Mouse (Mus musculus) ovary, adult 18-20 months (tissue): ENCODE data around the gene Cldn4.

ENCODE experiments used
- DNase-seq: peaks from one replicate; pipeline ENCODE4 v3.0.0; 2022; ENCODE audit warnings: low spot score, mixed read lengths

The Cldn4 gene

GRCm38 (mm10) chr5:134932179-134932902 lies 14.4 kb downstream of the Cldn4 start, which contains the start of gene Mettl27:
Gene Mettl27, plus strand, starts transcription at chr5:134932368.
- peak; percentile 89 for DNase-seq

- DNase-seq, result no peak
These were observed 16.7 kb downstream of the Cldn4 start for GRCm38 (mm10) chr5:134929988-134930387.

DNA sequence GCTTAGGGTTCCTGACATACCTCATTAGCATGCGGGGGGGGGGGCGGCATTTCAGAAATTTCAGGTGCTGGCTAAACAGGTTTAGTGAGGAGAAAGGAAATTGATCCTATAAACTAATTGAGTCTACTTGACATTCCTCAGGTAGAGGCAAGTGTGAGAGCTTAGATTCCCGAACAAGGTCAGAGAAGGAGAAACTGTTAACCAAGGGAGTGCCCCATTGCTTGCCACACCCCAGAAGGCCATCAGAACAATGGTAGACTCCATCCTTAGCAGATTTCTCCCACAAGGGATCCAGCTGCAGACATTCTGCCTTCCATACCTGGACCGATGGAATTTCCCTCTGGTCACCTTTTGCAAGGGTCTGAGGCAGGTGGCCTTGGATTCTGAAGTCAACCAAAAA lies 20.0 kb downstream of the Cldn4 start:
- DNase-seq, result no peak

DNA sequence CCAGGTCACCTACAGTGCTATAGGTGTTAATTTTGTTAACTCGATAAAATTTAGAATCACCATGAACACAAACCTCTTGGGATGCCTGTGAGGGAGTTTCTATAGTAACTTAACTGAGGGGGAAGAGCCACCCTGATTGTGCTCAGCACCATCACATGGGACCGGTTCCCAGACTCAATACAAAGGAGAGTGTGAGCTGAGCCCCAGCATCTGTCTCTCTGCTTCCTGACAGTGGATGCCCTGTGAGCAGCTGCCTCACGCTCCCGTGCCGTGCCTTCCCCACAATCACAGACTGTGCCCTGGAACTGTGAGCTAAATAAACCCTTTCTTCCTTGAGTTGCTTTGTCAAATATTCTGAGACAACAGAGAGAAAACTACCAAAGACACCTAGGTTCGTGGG lies 23.6 kb downstream of the Cldn4 start:
- no peak for DNase-seq

- no peak for DNase-seq
These were observed 25.6 kb downstream of the Cldn4 start for GRCm38 (mm10) chr5:134921106-134921505.

- DNase-seq, result no peak
These were observed 26.5 kb downstream of the Cldn4 start for GRCm38 (mm10) chr5:134920106-134920687.

GRCm38 (mm10) chr5:134919097-134919496 lies 27.6 kb downstream of the Cldn4 start:
- no peak for DNase-seq

DNA sequence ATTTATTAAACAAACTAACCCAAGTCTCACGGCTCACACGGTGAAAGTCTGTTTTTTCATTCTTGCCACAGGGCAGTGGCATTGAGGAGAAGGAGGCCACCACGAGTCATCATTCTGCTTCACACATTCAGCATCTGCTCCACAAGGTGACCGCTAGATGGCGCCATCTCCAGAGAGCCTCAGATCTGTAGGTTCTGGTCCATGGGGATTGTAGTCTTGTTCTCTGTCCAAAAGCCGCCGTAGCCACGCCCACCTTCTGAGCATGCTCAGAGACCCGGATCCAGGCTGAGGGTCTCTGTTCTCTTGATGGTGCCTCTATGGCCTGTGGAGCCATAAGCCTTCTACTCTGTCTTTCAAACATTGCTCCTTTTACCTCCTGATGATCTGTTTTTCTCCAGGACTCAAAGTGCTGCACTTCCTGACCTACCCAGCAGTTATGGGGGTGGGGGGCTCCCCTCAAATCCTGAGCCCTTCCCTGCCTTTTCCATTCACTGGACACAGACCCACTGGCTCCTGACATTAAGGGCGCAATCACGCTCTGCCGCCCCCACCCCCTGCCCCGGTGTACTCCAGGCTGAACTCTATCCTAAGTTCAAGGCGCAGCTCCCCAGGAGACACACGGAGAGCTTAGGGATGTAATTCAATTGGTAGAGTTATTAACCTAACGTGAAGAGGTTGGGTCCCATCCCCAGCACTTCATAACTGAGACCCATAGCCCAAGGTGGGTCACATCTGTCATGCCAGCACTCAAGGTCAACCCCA lies 28.5 kb downstream of the Cldn4 start:
- DNase-seq, result peak; percentile 19

GRCm38 (mm10) chr5:134915311-134915710 lies 31.4 kb downstream of the Cldn4 start, which contains the start of gene Cldn13:
Gene Cldn13, minus strand, starts transcription at chr5:134915526.
- no peak for DNase-seq

DNA sequence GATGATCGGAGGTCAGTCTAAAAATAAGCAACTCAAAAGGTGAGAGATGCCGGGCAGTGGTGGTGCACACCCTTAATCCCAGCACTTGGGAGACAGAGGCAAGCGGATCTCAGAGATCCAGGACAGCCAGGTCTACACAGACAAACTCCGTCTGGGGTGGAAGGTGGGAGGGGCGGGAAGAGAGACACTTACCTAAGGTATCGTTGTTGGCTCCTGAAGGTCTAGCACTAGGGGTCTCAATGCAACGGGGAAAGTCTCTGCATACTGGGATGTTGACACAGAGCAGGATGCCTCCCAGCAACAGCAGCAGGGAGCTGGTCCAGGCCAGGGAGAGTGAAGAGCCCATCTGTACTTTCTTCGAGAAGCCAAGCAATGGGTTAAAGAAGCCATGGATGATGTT lies 32.2 kb downstream of the Cldn4 start:
- no peak for DNase-seq

DNA sequence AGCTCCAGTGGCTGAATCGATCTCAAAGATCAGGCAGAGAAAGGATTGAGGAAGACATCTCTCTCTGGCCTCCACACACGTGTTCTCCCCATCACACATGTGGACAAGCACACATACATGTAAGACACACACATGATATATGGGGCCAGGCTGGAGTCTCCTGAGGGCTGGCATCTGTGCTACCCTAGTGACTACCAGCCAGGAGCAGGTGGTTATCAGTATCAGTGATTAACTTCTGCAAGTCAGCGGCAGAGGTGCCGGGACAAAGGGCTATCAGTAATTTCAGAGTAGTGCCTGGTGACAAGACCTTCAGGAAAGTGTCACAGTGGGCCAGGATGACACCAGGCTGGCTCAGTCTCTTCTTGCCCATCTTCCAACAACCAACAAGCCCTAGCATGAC lies 33.0 kb downstream of the Cldn4 start:
- no peak for DNase-seq

- no peak for DNase-seq
These were observed 33.4 kb downstream of the Cldn4 start for GRCm38 (mm10) chr5:134913352-134913751.

GRCm38 (mm10) chr5:134911901-134912300 lies 34.8 kb downstream of the Cldn4 start:
- no peak for DNase-seq

DNA sequence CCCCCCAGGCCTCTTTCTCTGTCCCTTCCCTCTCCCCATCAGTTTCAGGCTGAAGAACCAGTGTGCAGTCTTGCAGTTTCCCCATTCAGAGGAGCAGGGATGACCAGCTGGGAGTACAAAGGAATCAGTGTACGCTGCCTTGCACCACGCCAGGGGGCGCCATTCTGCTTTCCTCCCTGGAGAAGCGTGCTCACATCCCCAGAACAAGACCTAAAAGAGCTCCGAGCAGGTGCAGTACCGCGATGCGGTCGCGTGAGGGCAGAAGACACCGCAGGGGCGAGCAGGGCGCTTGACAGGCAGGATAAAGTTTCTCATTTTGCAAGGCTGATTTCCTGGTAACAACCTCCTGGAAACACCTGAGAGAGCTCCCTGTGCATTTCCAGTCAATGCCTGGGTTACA lies 39.6 kb downstream of the Cldn4 start:
- peak; percentile 82 for DNase-seq

DNA sequence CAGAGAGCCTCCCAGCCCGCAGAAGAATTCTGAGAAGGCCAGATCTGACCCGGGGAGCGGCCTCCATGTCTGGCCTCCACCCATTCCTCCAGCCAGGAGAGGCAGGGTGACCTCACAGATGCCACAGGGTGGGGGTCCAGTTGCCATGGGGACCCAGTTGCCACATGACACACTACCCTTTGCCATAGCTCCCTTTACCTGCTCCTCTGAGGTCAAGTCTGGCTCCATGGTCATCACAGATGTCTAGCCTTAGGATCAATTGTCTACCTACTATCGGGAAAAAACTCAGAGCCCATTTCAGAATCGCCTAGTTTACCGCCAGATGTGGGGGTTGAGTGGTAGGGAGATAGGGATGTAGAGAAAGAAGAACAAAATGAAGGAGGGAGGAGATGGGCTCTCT lies 40.1 kb downstream of the Cldn4 start, which contains the start of gene Tmem270:
Gene Tmem270, minus strand, starts transcription at position 101 of the 400 bp plus-strand sequence.
- no peak for DNase-seq

DNA sequence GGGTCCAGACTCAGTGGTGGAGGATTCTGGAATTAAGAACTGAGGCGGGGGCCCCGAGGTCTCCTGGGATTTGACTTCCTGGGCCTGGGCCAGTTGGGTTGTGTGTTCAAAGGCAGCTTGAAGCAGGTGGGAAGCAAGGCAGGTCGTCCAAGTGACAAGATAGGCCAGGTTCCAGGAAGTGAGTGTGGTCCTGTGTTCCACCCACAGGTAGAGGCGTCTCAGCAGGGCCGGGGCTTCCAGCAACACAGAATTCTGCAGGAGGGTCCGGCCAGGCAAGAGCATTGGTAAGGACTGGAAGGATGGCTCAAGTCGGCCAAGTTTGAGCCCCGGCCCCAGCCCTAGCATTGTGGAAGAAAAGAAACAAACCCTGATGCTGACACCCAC lies 45.1 kb downstream of the Cldn4 start:
- DNase-seq, result no peak

GRCm38 (mm10) chr5:134901012-134901643 lies 45.6 kb downstream of the Cldn4 start:
- DNase-seq, result no peak

- no peak for DNase-seq
These were observed 49.1 kb downstream of the Cldn4 start for GRCm38 (mm10) chr5:134897596-134897995.

DNA sequence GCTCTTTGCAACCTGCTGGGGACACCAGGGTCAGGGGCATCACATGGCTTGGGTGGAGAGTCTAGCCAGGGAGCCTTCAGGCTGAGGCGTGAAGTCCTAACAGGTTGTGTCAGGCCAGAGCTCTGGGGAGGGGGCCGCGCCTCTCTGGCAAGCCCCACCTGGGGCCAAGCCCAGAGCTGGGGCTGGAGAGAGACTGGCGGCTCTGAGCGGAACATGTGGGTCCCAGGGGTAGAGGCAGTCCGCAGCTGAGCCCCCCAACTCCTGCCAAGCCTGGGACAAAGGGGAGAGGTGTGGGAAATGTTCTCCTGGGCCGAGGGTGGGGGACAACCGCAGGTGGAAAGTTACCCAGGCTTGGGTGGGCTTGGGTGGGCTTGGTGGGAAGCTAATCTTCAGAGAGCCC lies 49.8 kb downstream of the Cldn4 start:
- no peak for DNase-seq

- no peak for DNase-seq
These were observed 51.4 kb downstream of the Cldn4 start for GRCm38 (mm10) chr5:134895291-134895690.
